Mouse (Mus musculus): ENCODE data around the gene Ifnz. TPM values are rescaled to one million over a fixed set of nuclear protein-coding genes. Genes with fewer than 3 reads are reported as not detected.
"Not testable (repeated sequence)": the region's sequence is repeated elsewhere in the genome, so short reads cannot be mapped to it uniquely, and the experiment has no call there.

The Ifnz gene
- polyA plus RNA-seq, 1 experiment from 2014 or later, result 0.48 TPM

DNA sequence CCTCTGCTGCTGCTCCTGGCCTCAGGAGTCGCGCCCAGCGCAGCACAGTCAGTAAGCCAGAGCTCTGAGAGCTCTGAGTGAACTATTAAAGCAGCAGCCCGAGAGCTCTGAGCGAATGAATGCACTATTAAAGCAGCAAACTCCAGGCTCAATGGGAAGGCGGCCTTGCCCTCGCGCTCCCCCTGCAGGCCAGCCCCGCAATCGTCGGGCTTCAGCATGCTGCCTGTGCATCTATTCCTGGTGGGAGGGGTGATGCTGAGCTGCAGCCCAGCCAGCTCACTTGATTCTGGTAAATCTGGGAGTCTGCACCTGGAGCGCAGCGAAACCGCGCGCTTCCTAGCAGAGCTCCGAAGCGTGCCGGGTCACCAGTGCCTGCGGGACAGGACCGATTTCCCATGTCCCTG, 24.3 kb upstream of the Ifnz start:
- not testable (repeated sequence) for H3K4me1 ChIP-seq (ENCODE audit: control insufficient read depth, insufficient read depth, low read length); H3K36me3 ChIP-seq (ENCODE audit: control insufficient read depth, insufficient read depth, low read length); H3K27me3 ChIP-seq (ENCODE audit: control insufficient read depth, insufficient read depth, low read length); H3K9me3 ChIP-seq (replicated peaks; ENCODE audit: control insufficient read depth, low read length)
- peak overlapping the region; percentile 59 for H3K4me3 ChIP-seq (replicated peaks; ENCODE audit: low read length)
- H3K27ac ChIP-seq (ENCODE audit: low read length), result peak overlapping the region; percentile 97
- peak overlapping the region; percentile 64 for H3K4me2 ChIP-seq (ENCODE audit: low read depth, low read length)
- H3K9ac ChIP-seq (ENCODE audit: low read length), result peak overlapping the region; percentile 78
- WGBS, result under 1% methylated on average over 16 of the region's 21 CpGs
- peak; percentile 100 for ATAC-seq (ENCODE audit: insufficient read depth, low FRiP score)

DNA sequence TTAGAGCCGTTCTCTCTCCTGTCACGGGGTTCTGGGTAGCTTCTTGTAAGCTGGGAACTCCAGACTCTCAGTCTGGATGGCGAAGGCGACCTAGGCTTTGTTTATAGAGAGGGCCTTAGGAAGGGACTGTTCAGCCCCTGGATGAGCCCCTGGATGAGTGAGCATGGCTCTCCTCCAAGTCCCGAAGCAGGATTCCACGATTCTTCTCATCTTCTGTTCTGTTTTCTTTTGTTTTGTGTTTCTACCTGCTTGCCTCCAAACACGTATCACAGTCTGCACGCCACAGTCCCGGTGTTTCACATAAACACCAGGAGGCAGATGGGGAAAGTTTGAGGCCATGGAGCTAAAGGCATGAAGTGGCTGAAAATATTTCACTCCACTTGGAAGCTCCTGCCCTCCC, 23.2 kb upstream of the Ifnz start:
- not testable (repeated sequence) for H3K9me3 ChIP-seq (replicated peaks; ENCODE audit: control insufficient read depth, low read length); H3K4me1 ChIP-seq (ENCODE audit: control insufficient read depth, insufficient read depth, low read length); H3K36me3 ChIP-seq (ENCODE audit: control insufficient read depth, insufficient read depth, low read length); H3K27ac ChIP-seq (ENCODE audit: low read length); H3K27me3 ChIP-seq (ENCODE audit: control insufficient read depth, insufficient read depth, low read length); H3K4me3 ChIP-seq (replicated peaks; ENCODE audit: low read length); ATAC-seq (ENCODE audit: insufficient read depth, low FRiP score); H3K9ac ChIP-seq (ENCODE audit: low read length); H3K4me2 ChIP-seq (ENCODE audit: low read depth, low read length)
- WGBS, result 75% methylated on average over 8 of the region's 9 CpGs

DNA sequence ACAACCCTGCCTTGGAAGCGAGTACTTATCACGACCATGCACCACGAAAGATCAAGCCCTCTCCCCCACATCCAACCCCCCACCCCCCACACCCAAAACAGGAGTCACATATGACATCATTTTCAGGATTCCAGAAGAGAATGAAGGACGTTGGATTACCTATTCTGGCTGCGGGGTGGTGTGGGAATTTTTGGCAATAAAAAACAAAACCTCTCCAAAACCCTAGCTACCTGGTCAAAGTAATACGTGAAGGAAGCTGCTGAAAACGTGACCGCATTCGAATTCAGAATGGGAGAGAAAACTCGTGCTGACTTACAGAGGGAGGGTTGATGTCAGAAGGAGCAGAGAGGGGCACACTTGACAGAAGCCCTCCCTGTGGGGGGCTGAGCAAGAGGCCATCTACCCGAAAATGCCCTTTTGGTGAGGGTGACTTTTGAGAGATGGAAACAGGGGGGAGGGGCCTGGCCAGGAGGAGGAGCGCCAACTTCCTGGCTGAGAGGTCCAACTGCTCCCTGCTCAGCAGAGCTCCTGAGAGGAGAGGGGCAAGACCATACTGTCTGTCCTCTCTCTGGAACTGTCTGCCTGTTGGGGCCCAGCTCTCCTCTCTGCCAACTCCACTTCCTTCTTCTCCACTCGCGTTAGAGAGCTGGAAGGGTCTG, 22.2 kb upstream of the Ifnz start, which contains the start of gene Gm13283:
Gene Gm13283 (plus strand): TSS at position 510 of the 659 bp plus-strand sequence.
- 17% methylated on average over 7 of the region's 14 CpGs for WGBS
- not testable (repeated sequence) for H3K9ac ChIP-seq (ENCODE audit: low read length)

DNA sequence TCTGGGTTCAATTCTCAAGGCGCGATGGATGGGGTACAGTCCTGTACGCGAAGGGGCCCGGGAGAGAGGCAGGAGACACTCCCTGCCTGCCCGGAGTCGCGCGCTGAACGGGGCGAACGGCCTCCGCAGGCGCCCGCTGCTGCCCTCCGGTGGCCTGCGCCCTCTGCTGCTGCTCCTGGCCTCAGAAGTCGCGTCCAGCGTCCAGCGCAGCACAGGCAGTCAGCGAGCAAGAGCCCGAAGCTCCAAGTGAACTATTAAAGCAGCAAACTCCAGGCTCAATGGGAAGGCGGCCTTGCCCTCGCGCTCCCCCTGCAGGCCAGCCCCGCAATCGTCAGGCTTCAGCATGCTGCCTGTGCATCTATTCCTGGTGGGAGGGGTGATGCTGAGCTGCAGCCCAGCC, 21.5 kb upstream of the Ifnz start:
- H3K27ac ChIP-seq (ENCODE audit: low read length); H3K4me1 ChIP-seq (ENCODE audit: control insufficient read depth, insufficient read depth, low read length); H3K27me3 ChIP-seq (ENCODE audit: control insufficient read depth, insufficient read depth, low read length); H3K9ac ChIP-seq (ENCODE audit: low read length); H3K9me3 ChIP-seq (replicated peaks; ENCODE audit: control insufficient read depth, low read length); H3K36me3 ChIP-seq (ENCODE audit: control insufficient read depth, insufficient read depth, low read length); ATAC-seq (ENCODE audit: insufficient read depth, low FRiP score): not testable (repeated sequence)
- under 1% methylated on average over 27 of the region's 28 CpGs for WGBS
- Histone ChIP-seq H3K4me2 (ENCODE audit: low read depth, low read length) (peak overlapping the region; percentile 38), H3K4me3 (replicated peaks; ENCODE audit: low read length) (peak overlapping the region; percentile 35)

More for the DNA sequence above, 22.2 kb upstream of the Ifnz start, which contains the start of gene Gm13283:
- Histone ChIP-seq H3K4me3 (replicated peaks; ENCODE audit: low read length) (peak within 1 kb of the TSS; percentile 35), H3K4me2 (ENCODE audit: low read depth, low read length) (peak within 1 kb of the TSS; percentile 38)
- not testable (repeated sequence) for H3K9me3 ChIP-seq (replicated peaks; ENCODE audit: control insufficient read depth, low read length); H3K4me1 ChIP-seq (ENCODE audit: control insufficient read depth, insufficient read depth, low read length); H3K27ac ChIP-seq (ENCODE audit: low read length); H3K36me3 ChIP-seq (ENCODE audit: control insufficient read depth, insufficient read depth, low read length); ATAC-seq (ENCODE audit: insufficient read depth, low FRiP score); H3K27me3 ChIP-seq (ENCODE audit: control insufficient read depth, insufficient read depth, low read length)

DNA sequence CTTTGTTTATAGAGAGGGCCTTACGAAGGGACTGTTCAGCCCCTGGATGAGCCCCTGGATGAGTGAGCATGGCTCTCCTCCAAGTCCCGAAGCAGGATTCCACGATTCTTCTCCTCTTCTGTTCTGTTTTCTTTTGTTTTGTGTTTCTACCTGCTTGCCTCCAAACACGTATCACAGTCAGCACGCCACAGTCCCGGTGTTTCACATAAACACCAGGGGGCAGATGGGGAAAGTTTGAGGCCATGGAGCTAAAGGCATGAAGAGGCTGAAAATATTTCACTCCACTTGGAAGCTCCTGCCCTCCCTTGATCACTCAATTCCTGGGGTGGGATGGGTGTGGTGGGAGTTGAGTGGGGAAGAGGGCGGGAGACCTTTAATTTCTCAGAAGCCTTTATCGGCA, 20.2 kb upstream of the Ifnz start:
- not testable (repeated sequence) for H3K36me3 ChIP-seq (ENCODE audit: control insufficient read depth, insufficient read depth, low read length); H3K4me3 ChIP-seq (replicated peaks; ENCODE audit: low read length); H3K27ac ChIP-seq (ENCODE audit: low read length); H3K4me2 ChIP-seq (ENCODE audit: low read depth, low read length); H3K27me3 ChIP-seq (ENCODE audit: control insufficient read depth, insufficient read depth, low read length); H3K9ac ChIP-seq (ENCODE audit: low read length); H3K9me3 ChIP-seq (replicated peaks; ENCODE audit: control insufficient read depth, low read length); H3K4me1 ChIP-seq (ENCODE audit: control insufficient read depth, insufficient read depth, low read length); ATAC-seq (ENCODE audit: insufficient read depth, low FRiP score)
- WGBS, result 57% methylated on average over 6 of the region's 8 CpGs

DNA sequence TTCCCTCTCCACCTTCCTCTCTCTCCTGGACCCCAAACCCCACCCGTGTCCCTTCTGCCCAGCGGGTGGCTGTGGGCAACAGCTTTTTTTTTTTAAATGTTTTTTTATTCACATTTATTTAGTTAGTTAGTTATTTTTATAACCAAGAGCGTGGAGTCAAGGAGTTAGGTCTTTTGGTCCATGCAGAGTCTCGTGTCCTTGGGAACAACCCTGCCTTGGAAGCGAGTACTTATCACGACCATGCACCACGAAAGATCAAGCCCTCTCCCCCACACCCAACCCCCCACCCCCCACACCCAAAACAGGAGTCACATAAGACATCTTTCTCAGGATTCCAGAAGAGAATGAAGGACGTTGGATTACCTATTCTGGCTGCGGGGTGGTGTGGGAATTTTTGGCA, 19.6 kb upstream of the Ifnz start:
- not testable (repeated sequence) for H3K9me3 ChIP-seq (replicated peaks; ENCODE audit: control insufficient read depth, low read length); H3K27ac ChIP-seq (ENCODE audit: low read length); H3K4me1 ChIP-seq (ENCODE audit: control insufficient read depth, insufficient read depth, low read length); H3K9ac ChIP-seq (ENCODE audit: low read length); ATAC-seq (ENCODE audit: insufficient read depth, low FRiP score); H3K36me3 ChIP-seq (ENCODE audit: control insufficient read depth, insufficient read depth, low read length); H3K4me2 ChIP-seq (ENCODE audit: low read depth, low read length); H3K27me3 ChIP-seq (ENCODE audit: control insufficient read depth, insufficient read depth, low read length); H3K4me3 ChIP-seq (replicated peaks; ENCODE audit: low read length)
- whole genome bisulfite sequencing, result 52% methylated on average over 7 of the region's 9 CpGs

DNA sequence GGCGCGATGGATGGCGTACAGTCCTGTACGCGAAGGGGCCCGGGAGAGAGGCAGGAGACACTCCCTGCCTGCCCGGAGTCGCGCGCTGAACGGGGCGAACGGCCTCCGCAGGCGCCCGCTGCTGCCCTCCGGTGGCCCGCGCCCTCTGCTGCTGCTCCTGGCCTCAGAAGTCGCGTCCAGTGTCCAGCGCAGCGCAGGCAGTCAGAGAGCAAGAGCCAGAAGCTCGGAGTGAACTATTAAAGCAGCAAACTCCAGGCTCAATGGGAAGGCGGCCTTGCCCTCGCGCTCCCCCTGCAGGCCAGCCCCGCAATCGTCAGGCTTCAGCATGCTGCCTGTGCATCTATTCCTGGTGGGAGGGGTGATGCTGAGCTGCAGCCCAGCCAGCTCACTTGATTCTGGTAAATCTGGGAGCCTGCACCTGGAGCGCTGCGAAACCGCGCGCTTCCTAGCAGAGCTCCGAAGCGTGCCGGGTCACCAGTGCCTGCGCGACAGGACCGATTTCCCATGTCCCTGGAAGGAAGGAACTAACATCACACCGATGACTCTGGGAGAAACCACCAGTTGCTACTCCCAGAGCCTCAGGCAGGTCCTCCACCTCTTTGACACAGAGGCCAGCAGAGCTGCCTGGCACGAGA, 18.4 kb upstream of the Ifnz start:
- H3K4me3 ChIP-seq (replicated peaks; ENCODE audit: low read length), result peak overlapping the region; percentile 40
- H3K9me3 ChIP-seq (replicated peaks; ENCODE audit: control insufficient read depth, low read length); H3K36me3 ChIP-seq (ENCODE audit: control insufficient read depth, insufficient read depth, low read length); H3K27me3 ChIP-seq (ENCODE audit: control insufficient read depth, insufficient read depth, low read length); ATAC-seq (ENCODE audit: insufficient read depth, low FRiP score); H3K4me1 ChIP-seq (ENCODE audit: control insufficient read depth, insufficient read depth, low read length); H3K27ac ChIP-seq (ENCODE audit: low read length): not testable (repeated sequence)
- peak overlapping the region; percentile 43; the same call in 1 of the 2 replicates for H3K4me2 ChIP-seq (ENCODE audit: low read depth, low read length)
- 2% methylated on average over 30 of the region's 42 CpGs for WGBS
- H3K9ac ChIP-seq (ENCODE audit: low read length), result peak overlapping the region; percentile 64

DNA sequence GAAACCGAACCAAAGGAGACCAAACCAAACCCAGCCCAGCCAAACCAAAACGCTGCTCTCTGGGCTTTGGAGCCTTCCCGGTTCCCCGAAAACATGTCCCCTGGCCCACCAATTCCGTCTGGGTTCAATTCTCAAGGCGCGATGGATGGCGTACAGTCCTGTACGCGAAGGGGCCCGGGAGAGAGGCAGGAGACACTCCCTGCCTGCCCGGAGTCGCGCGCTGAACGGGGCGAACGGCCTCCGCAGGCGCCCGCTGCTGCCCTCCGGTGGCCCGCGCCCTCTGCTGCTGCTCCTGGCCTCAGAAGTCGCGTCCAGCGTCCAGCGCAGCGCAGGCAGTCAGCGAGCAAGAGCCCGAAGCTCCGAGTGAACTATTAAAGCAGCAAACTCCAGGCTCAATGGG, 8.4 kb upstream of the Ifnz start, which contains the start of gene Gm13290:
Gene Gm13290 (plus strand): TSS at position 301 of the 400 bp plus-strand sequence.
- H3K4me1 ChIP-seq (ENCODE audit: control insufficient read depth, insufficient read depth, low read length); H3K4me2 ChIP-seq (ENCODE audit: low read depth, low read length); H3K27ac ChIP-seq (ENCODE audit: low read length); H3K9ac ChIP-seq (ENCODE audit: low read length); H3K27me3 ChIP-seq (ENCODE audit: control insufficient read depth, insufficient read depth, low read length); H3K36me3 ChIP-seq (ENCODE audit: control insufficient read depth, insufficient read depth, low read length); H3K9me3 ChIP-seq (replicated peaks; ENCODE audit: control insufficient read depth, low read length); ATAC-seq (ENCODE audit: insufficient read depth, low FRiP score); H3K4me3 ChIP-seq (replicated peaks; ENCODE audit: low read length): not testable (repeated sequence)
- no CpG with 5 or more reads among the region's 32 CpGs for WGBS

DNA sequence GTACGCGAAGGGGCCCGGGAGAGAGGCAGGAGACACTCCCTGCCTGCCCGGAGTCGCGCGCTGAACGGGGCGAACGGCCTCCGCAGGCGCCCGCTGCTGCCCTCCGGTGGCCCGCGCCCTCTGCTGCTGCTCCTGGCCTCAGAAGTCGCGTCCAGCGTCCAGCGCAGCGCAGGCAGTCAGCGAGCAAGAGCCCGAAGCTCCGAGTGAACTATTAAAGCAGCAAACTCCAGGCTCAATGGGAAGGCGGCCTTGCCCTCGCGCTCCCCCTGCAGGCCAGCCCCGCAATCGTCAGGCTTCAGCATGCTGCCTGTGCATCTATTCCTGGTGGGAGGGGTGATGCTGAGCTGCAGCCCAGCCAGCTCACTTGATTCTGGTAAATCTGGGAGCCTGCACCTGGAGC, 5.3 kb upstream of the Ifnz start, which contains the start of gene Gm13289:
Gene Gm13289 (plus strand): TSS at position 301 of the 400 bp plus-strand sequence.
- H3K4me3 ChIP-seq (replicated peaks; ENCODE audit: low read length); H3K27me3 ChIP-seq (ENCODE audit: control insufficient read depth, insufficient read depth, low read length); H3K9me3 ChIP-seq (replicated peaks; ENCODE audit: control insufficient read depth, low read length); H3K9ac ChIP-seq (ENCODE audit: low read length); H3K27ac ChIP-seq (ENCODE audit: low read length); H3K4me2 ChIP-seq (ENCODE audit: low read depth, low read length); H3K36me3 ChIP-seq (ENCODE audit: control insufficient read depth, insufficient read depth, low read length); H3K4me1 ChIP-seq (ENCODE audit: control insufficient read depth, insufficient read depth, low read length); ATAC-seq (ENCODE audit: insufficient read depth, low FRiP score): not testable (repeated sequence)
- WGBS, result no CpG with 5 or more reads among the region's 29 CpGs
